Mouse (Mus musculus) lung, postnatal 0 days (tissue): ENCODE results near the gene Fam49a. TPM values are rescaled to one million over a fixed set of nuclear protein-coding genes. Genes with fewer than 3 reads are reported as not detected.

Source experiments
- ATAC-seq: fragments of 200-750 bp; cut with Nextera tagmentation; 2 replicates; pipeline ENCODE4 v1.8.0; 2017; ENCODE audit warnings: moderate library complexity
- DNase-seq: peaks from one replicate; pipeline ENCODE4 v3.0.0-alpha.2; 2016; ENCODE audit warnings: low spot score
- H3K27ac ChIP-seq: fragments of 300-500 bp; sonication (generic); 2 replicates; pipeline ENCODE4 v1.5.1; 2014; ENCODE audit warnings: antibody characterized with exemption, mild to moderate bottlenecking, low read length, mixed read lengths
- H3K27me3 ChIP-seq: fragments of 300-500 bp; sonication (generic); replicated peaks from 2 replicates; pipeline ENCODE4 v1.6.1; 2014; ENCODE audit warnings: low read length, mixed read lengths; ENCODE audit not compliant: insufficient read depth
- H3K36me3 ChIP-seq: fragments of 300-500 bp; sonication (generic); 2 replicates; pipeline ENCODE4 v1.6.1; 2014; ENCODE audit warnings: low read length, mixed read lengths; ENCODE audit not compliant: insufficient read depth
- H3K4me1 ChIP-seq: fragments of 300-500 bp; sonication (generic); 2 replicates; pipeline ENCODE4 v1.6.1; 2014; ENCODE audit warnings: antibody characterized with exemption, low read depth, low read length, mixed read lengths; ENCODE audit not compliant: insufficient read depth
- H3K4me2 ChIP-seq: fragments of 300-500 bp; sonication (generic); replicated peaks from 2 replicates; pipeline ENCODE4 v1.6.1; 2014; ENCODE audit warnings: low read depth, mild to moderate bottlenecking, low read length, moderate library complexity, mixed read lengths
- H3K4me3 ChIP-seq: fragments of 300-500 bp; sonication (generic); 2 replicates; pipeline ENCODE4 v1.5.1; 2014; ENCODE audit warnings: low read depth, low read length
- H3K9ac ChIP-seq: fragments of 300-500 bp; sonication (generic); replicated peaks from 2 replicates; pipeline ENCODE4 v1.6.1; 2014; ENCODE audit warnings: low read depth, mild to moderate bottlenecking
- H3K9me3 ChIP-seq: fragments of 300-500 bp; sonication (generic); 2 replicates; pipeline ENCODE4 v1.6.1; 2016; ENCODE audit warnings: low read length, mixed read lengths
- CTCF ChIP-seq: IDR thresholded peaks from 2 replicates; pipeline ENCODE4 v1.5.1; 2016; ENCODE audit warnings: antibody characterized with exemption, mild to moderate bottlenecking
- EP300 ChIP-seq: IDR thresholded peaks from 2 replicates; pipeline ENCODE4 v1.6.1; 2016; ENCODE audit warnings: antibody characterized with exemption, mild to moderate bottlenecking, control low read depth
- WGBS: fragments of 180-500 bp; shearing (Covaris S2); extraction: QIAGEN DNeasy Blood & Tissue Kit; methylation state at CpG from one replicate; pipeline ENCODE4 v1.1.7; 2014; 5-methylcytosine and 5-hydroxymethylcytosine counted together
- polyA plus RNA-seq: library from polyadenylated mRNA; unstranded; fragments of >200 nt; fragmentation: Nextera tagmentation; extraction: Ambion mirVana; gene quantifications from 2 replicates; pipeline ENCODE4 v1.2.1, GENCODE M21; 2015

Fam49a gene
- polyA plus RNA-seq, 1 experiment from 2014 or later = 16.7 TPM

- H3K4me2 ChIP-seq = no peak overlapping the region
Observed at GRCm38 (mm10) chr12:12362371-12362770, 100.4 kb downstream of the Fam49a start.

GRCm38 (mm10) chr12:12364201-12364600, 102.3 kb downstream of the Fam49a start:
- Histone ChIP-seq H3K27me3 (no peaks in the 10 kb centered on the region), H3K4me1 (no peaks in the 10 kb centered on the region), H3K27ac (no peak overlapping the region), H3K4me3 (no peak overlapping the region), H3K9ac (no peak overlapping the region), H3K4me2 (no peak overlapping the region), H3K9me3 (no peaks in the 10 kb centered on the region), H3K36me3 (peaks cover 20% of the 10 kb centered on the region; the same call in 1 of the 2 replicates)
- WGBS = 84% methylated on average over 8 of the region's 8 CpGs
- TF ChIP-seq EP300 (no peak), CTCF (no peak)
- ATAC-seq (no peak), DNase-seq (no peak)

More at GRCm38 (mm10) chr12:12362371-12362770, 100.4 kb downstream of the Fam49a start:
- Histone ChIP-seq H3K36me3 (peaks cover 20% of the 10 kb centered on the region; the same call in 1 of the 2 replicates), H3K27ac (no peak overlapping the region), H3K4me3 (no peak overlapping the region), H3K4me1 (no peaks in the 10 kb centered on the region), H3K27me3 (no peaks in the 10 kb centered on the region), H3K9me3 (no peaks in the 10 kb centered on the region), H3K9ac (no peak overlapping the region)
- ATAC-seq (no peak), DNase-seq (no peak)
- 90% methylated on average over 10 of the region's 10 CpGs for WGBS
- TF ChIP-seq CTCF (no peak), EP300 (no peak)

GRCm38 (mm10) chr12:12367423-12367822, 105.5 kb downstream of the Fam49a start:
- WGBS = 80% methylated on average over 5 of the region's 5 CpGs
- Histone ChIP-seq H3K36me3 (peaks cover 14% of the 10 kb centered on the region; the same call in 1 of the 2 replicates), H3K4me1 (no peaks in the 10 kb centered on the region), H3K9me3 (no peaks in the 10 kb centered on the region), H3K4me3 (no peak overlapping the region), H3K9ac (no peak overlapping the region), H3K27me3 (no peaks in the 10 kb centered on the region), H3K27ac (no peak overlapping the region), H3K4me2 (no peak overlapping the region)
- DNase-seq (no peak), ATAC-seq (no peak)
- no peak for TF ChIP-seq CTCF
- TF ChIP-seq EP300 = no peak

DNA sequence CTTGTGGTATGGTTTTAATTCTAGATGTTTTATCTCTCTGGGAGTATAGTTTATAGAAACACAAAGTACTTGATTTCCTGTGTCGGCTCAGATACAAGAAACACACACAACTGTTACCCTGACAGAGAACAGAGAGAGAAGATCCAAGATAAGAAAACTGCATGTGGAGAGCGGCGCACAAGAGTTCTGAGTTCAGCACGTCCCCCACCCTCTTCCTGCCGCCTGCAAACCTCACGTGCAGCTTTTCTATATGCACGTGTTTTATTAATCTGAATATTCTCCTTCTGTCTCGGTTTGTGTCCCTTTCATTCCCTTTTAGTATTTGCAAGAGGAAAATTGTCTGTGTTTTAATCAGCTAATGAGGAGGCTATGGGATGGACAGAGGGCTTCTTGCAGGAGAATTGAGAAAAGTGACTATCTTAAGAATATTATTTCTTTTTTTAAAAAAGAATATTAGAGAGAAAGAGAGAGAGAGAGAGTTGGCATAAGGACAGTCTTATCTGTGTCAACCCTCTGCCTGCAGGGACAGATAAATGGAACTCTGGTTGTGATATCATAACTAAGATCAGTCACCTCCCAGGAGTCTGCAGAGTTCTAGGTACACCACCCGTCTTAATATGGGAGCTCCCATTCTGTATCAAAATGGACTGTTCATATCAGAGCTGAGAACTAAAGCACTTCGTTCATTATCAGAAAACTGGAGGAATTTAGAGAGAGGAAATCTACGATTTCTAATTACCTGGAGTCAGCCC, 111.3 kb downstream of the Fam49a start:
- H3K9me3 ChIP-seq = no peaks in the 10 kb centered on the region
- ATAC-seq (no peak), DNase-seq (peak; percentile 18)
- H3K27me3 ChIP-seq = no peaks in the 10 kb centered on the region
- H3K36me3 ChIP-seq = no peaks in the 10 kb centered on the region
- no peaks in the 10 kb centered on the region for H3K4me1 ChIP-seq
- no peak overlapping the region for H3K4me2 ChIP-seq
- no peak overlapping the region for H3K4me3 ChIP-seq
- TF ChIP-seq EP300 = 0 out of 2 replicates have a peak, but pooled peaks have one; percentile 25
- TF ChIP-seq CTCF = no peak
- no peak overlapping the region for H3K9ac ChIP-seq
- 65% methylated on average over 11 of the region's 11 CpGs for WGBS
- H3K27ac ChIP-seq = no peak overlapping the region

GRCm38 (mm10) chr12:12379056-12379455, 117.1 kb downstream of the Fam49a start:
- Histone ChIP-seq H3K4me1 (no peaks in the 10 kb centered on the region), H3K9ac (no peak overlapping the region), H3K9me3 (no peaks in the 10 kb centered on the region), H3K27me3 (no peaks in the 10 kb centered on the region), H3K27ac (no peak overlapping the region), H3K4me3 (no peak overlapping the region), H3K4me2 (no peak overlapping the region), H3K36me3 (no peaks in the 10 kb centered on the region)
- DNase-seq = no peak
- TF ChIP-seq EP300 (no peak), CTCF (no peak)
- 47% methylated on average over 2 of the region's 2 CpGs for WGBS
- no peak for ATAC-seq

DNA sequence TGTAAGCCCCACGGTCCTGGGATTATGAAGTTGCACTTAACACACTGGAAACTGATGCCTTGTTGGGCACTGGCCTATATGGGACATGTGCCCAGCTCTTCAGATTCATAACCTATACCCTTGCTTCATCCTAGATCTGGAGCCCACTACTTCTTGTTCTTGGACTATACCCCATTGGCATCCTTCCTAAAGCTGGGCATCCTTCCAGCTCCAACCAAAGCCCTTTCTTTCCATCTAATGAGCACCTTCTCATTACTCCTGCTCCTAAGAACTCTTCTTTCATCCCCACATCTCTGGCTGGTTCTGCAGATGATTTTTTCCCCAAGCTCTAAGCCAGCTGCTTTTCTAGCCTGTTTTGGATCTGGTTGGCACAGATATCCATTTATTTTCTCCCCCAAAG, 127.3 kb downstream of the Fam49a start:
- H3K36me3 ChIP-seq = no peaks in the 10 kb centered on the region
- no peak overlapping the region for H3K27ac ChIP-seq
- no peak overlapping the region for H3K9ac ChIP-seq
- DNase-seq = no peak
- H3K4me1 ChIP-seq = no peaks in the 10 kb centered on the region
- WGBS = 81% methylated on average over 1 of the region's 1 CpGs
- H3K27me3 ChIP-seq = no peaks in the 10 kb centered on the region
- ATAC-seq = no peak
- H3K4me2 ChIP-seq = no peak overlapping the region
- TF ChIP-seq CTCF (no peak), EP300 (no peak)
- no peaks in the 10 kb centered on the region for H3K9me3 ChIP-seq
- no peak overlapping the region for H3K4me3 ChIP-seq
